Mouse (Mus musculus): ENCODE measurements around the gene Anxa7. TPM values are rescaled to one million over a fixed set of nuclear protein-coding genes. Genes with fewer than 3 reads are reported as not detected.

Anxa7 gene
- polyA plus RNA-seq, 1 experiment from 2014 or later, result 13.0 TPM

GRCm38 (mm10) chr14:20429833-20430232, 50.1 kb downstream of the Anxa7 start:
- WGBS, result 70% methylated on average over 1 of the region's 1 CpGs
- no peak for ATAC-seq (ENCODE audit: low FRiP score)
- H3K4me3 ChIP-seq (replicated peaks), result no peak overlapping the region
- H3K4me1 ChIP-seq, result peaks cover 4% of the 10 kb centered on the region; the same call in 1 of the 2 replicates
- H3K9ac ChIP-seq, result no peak overlapping the region
- no peak overlapping the region for H3K27ac ChIP-seq
- no peak overlapping the region for H3K4me2 ChIP-seq
- H3K27me3 ChIP-seq, result no peaks in the 10 kb centered on the region
- H3K36me3 ChIP-seq (replicated peaks), result no peaks in the 10 kb centered on the region
- H3K9me3 ChIP-seq, result no peaks in the 10 kb centered on the region

DNA sequence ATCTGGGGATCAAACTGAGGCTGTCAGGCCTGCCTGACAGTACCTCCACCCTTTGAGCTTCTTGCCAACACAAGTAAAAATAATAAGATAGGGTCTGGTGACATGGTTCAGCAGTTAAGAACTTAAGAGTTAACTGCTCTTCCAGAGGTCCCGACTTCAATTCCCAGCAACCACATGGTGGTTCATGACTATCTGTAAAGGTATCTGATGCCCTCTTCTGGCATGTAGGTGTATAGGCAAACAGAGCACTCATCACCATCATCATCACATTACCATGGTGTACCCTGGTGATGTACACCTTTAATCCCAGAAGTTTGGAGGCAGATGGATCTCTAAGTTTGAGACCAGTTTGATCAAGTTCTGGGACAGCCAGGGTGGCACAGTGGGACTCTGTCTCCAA, 51.3 kb downstream of the Anxa7 start:
- Histone ChIP-seq H3K9me3 (no peaks in the 10 kb centered on the region), H3K4me1 (peaks cover 4% of the 10 kb centered on the region; the same call in 1 of the 2 replicates), H3K27ac (no peak overlapping the region), H3K36me3 (replicated peaks) (no peaks in the 10 kb centered on the region), H3K4me2 (no peak overlapping the region), H3K4me3 (replicated peaks) (no peak overlapping the region), H3K9ac (no peak overlapping the region), H3K27me3 (no peaks in the 10 kb centered on the region)
- WGBS, result 43% methylated on average over 1 of the region's 1 CpGs
- no peak for ATAC-seq (ENCODE audit: low FRiP score)

- Histone ChIP-seq H3K4me3 (replicated peaks) (no peak overlapping the region), H3K27me3 (no peaks in the 10 kb centered on the region), H3K27ac (no peak overlapping the region), H3K36me3 (replicated peaks) (no peaks in the 10 kb centered on the region), H3K4me2 (no peak overlapping the region), H3K9ac (no peak overlapping the region), H3K9me3 (no peaks in the 10 kb centered on the region), H3K4me1 (peaks cover 4% of the 10 kb centered on the region; the same call in 1 of the 2 replicates)
- 91% methylated on average over 6 of the region's 6 CpGs for WGBS
- ATAC-seq (ENCODE audit: low FRiP score), result no peak
Observed at GRCm38 (mm10) chr14:20423046-20423445, 56.9 kb downstream of the Anxa7 start.

DNA sequence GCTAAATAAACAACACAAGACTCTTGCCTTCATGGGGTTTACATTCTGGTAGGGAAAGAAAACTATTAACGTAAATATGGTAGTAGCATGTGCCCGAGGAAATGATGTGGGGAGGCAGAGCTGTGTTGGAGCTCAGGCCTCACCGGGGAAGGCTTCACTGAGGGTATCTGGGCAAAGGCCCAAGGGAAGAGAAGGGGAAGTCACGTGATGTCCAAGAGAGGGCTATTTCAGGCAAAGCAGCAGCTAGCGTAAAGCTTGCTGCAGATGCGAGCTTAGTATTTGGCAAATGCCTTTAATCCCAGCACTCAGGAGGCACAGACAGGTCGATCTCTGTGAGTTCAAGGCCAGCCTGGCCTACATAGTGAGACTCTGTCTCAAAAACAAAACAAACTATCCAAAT, 57.7 kb downstream of the Anxa7 start:
- 83% methylated on average over 7 of the region's 7 CpGs for WGBS
- Histone ChIP-seq H3K4me3 (replicated peaks) (no peak overlapping the region), H3K27me3 (no peaks in the 10 kb centered on the region), H3K4me1 (peaks cover 4% of the 10 kb centered on the region; the same call in 1 of the 2 replicates), H3K36me3 (replicated peaks) (no peaks in the 10 kb centered on the region), H3K27ac (no peak overlapping the region), H3K4me2 (no peak overlapping the region), H3K9me3 (no peaks in the 10 kb centered on the region), H3K9ac (no peak overlapping the region)
- no peak for ATAC-seq (ENCODE audit: low FRiP score)

Other genes with a start within 250 kb of the Anxa7 start
- not detected in 2 replicates for gene Kcnk16, start 210.9 kb downstream of the Anxa7 start, polyA plus RNA-seq (2016; fragmentation: Nextera tagmentation; extraction: Ambion mirVana)
- gene Nudt13, start 185.4 kb downstream of the Anxa7 start, polyA plus RNA-seq (2016; fragmentation: Nextera tagmentation; extraction: Ambion mirVana), result 13.2 and 16.0 TPM in 2 replicates
- 63.6 and 64.0 TPM in 2 replicates for gene Ecd, start 132.0 kb downstream of the Anxa7 start, polyA plus RNA-seq (2016; fragmentation: Nextera tagmentation; extraction: Ambion mirVana)
- 53.0 and 55.3 TPM in 2 replicates for gene Fam149b, start 132.0 kb downstream of the Anxa7 start, polyA plus RNA-seq (2016; fragmentation: Nextera tagmentation; extraction: Ambion mirVana)
- 288 and 299 TPM in 2 replicates for gene Dnajc9, start 91.2 kb downstream of the Anxa7 start, polyA plus RNA-seq (2016; fragmentation: Nextera tagmentation; extraction: Ambion mirVana)
- 59.8 and 60.2 TPM in 2 replicates for gene Mrps16, start 86.5 kb downstream of the Anxa7 start, polyA plus RNA-seq (2016; fragmentation: Nextera tagmentation; extraction: Ambion mirVana)
- 0.44 and 0.82 TPM in 2 replicates for gene Cfap70, start 27.9 kb downstream of the Anxa7 start, polyA plus RNA-seq (2016; fragmentation: Nextera tagmentation; extraction: Ambion mirVana)
- gene Mss51, start 16.8 kb upstream of the Anxa7 start, polyA plus RNA-seq (2016; fragmentation: Nextera tagmentation; extraction: Ambion mirVana), result 1.3 and 1.4 TPM in 2 replicates
- gene Ppp3cb, start 66.4 kb upstream of the Anxa7 start, polyA plus RNA-seq (2016; fragmentation: Nextera tagmentation; extraction: Ambion mirVana), result 72.0 and 79.5 TPM in 2 replicates
- gene Usp54, start 160.9 kb upstream of the Anxa7 start, polyA plus RNA-seq (2016; fragmentation: Nextera tagmentation; extraction: Ambion mirVana), result 15.8 and 18.9 TPM in 2 replicates
- not detected in 2 replicates for gene Myoz1, start 176.4 kb upstream of the Anxa7 start, polyA plus RNA-seq (2016; fragmentation: Nextera tagmentation; extraction: Ambion mirVana)
- 0.24 and 0.50 TPM in 2 replicates for gene Synpo2l, start 188.2 kb upstream of the Anxa7 start, polyA plus RNA-seq (2016; fragmentation: Nextera tagmentation; extraction: Ambion mirVana)
- 87.6 and 94.8 TPM in 2 replicates for gene Sec24c, start 194.2 kb upstream of the Anxa7 start, polyA plus RNA-seq (2016; fragmentation: Nextera tagmentation; extraction: Ambion mirVana)
- 20.5 and 23.3 TPM in 2 replicates for gene Fut11, start 214.8 kb upstream of the Anxa7 start, polyA plus RNA-seq (2016; fragmentation: Nextera tagmentation; extraction: Ambion mirVana)
- 268 and 275 TPM in 2 replicates for gene Chchd1, start 222.9 kb upstream of the Anxa7 start, polyA plus RNA-seq (2016; fragmentation: Nextera tagmentation; extraction: Ambion mirVana)
- 46.0 and 46.5 TPM in 2 replicates for gene Zswim8, start 227.4 kb upstream of the Anxa7 start, polyA plus RNA-seq (2016; fragmentation: Nextera tagmentation; extraction: Ambion mirVana)

All from forebrain, embryonic 12.5 days (tissue).